Mouse (Mus musculus) liver, embryonic 14.5 days (tissue): ENCODE measurements around the gene Dpp6. TPM values are rescaled to one million over a fixed set of nuclear protein-coding genes. Genes with fewer than 3 reads are reported as not detected.

Experiments
- ATAC-seq: fragments of 200-750 bp; cut with Nextera tagmentation; 2 replicates; pipeline ENCODE4 v1.8.0; 2017; ENCODE audit warnings: moderate number of reproducible peaks, mild to moderate bottlenecking, moderate library complexity; ENCODE audit not compliant: insufficient read depth
- DNase-seq, 3 experiments: peaks; one replicate each; pipeline ENCODE4 v3.0.0-alpha.2; 2012 to 2013; ENCODE audit warnings: low read depth in 3 of 3, low spot score in 3 of 3
- H3K27ac ChIP-seq: fragments of 300-500 bp; sonication (generic); 2 replicates; pipeline ENCODE4 v1.5.1; 2014; ENCODE audit warnings: moderate library complexity, mild to moderate bottlenecking, control low read depth, inconsistent platforms
- H3K27me3 ChIP-seq: fragments of 300-500 bp; sonication (generic); 2 replicates; pipeline ENCODE4 v1.6.1; 2014; ENCODE audit warnings: mild to moderate bottlenecking, low read length, moderate library complexity; ENCODE audit not compliant: control insufficient read depth, insufficient read depth
- H3K36me3 ChIP-seq: fragments of 300-500 bp; sonication (generic); replicated peaks from 2 replicates; pipeline ENCODE4 v1.6.1; 2014; ENCODE audit warnings: low read depth; ENCODE audit not compliant: control insufficient read depth, insufficient read depth
- H3K4me1 ChIP-seq, 2 experiments: fragments of 200-500 bp in 1 of 2; fragments of 300-500 bp in 1 of 2; sonication (generic) in 1 of 2; replicated peaks; 2 replicates each; pipeline ENCODE4 v1.6.1; 2012 to 2014; ENCODE audit warnings: antibody characterized with exemption in 1 of 2, inconsistent platforms in 1 of 2, low read length in 1 of 2; ENCODE audit not compliant: control insufficient read depth in 2 of 2, insufficient read depth in 2 of 2
- H3K4me2 ChIP-seq: fragments of 300-500 bp; sonication (generic); 2 replicates; pipeline ENCODE4 v1.6.1; 2014; ENCODE audit warnings: low read depth, mild to moderate bottlenecking, control low read depth, moderate library complexity
- H3K4me3 ChIP-seq, 2 experiments: fragments of 200-500 bp in 1 of 2; fragments of 300-500 bp in 1 of 2; sonication (generic) in 1 of 2; 2 replicates each; pipeline ENCODE4 v1.5.1; 2012 to 2014; ENCODE audit warnings: low read depth in 2 of 2, low read length in 2 of 2, mild to moderate bottlenecking in 2 of 2, control low read depth in 1 of 2, inconsistent platforms in 1 of 2, moderate library complexity in 1 of 2; ENCODE audit not compliant: insufficient read depth in 1 of 2
- H3K9ac ChIP-seq: fragments of 300-500 bp; sonication (generic); replicated peaks from 2 replicates; pipeline ENCODE4 v1.6.1; 2014; ENCODE audit warnings: mild to moderate bottlenecking, control low read depth, moderate library complexity
- H3K9me3 ChIP-seq: fragments of 300-500 bp; sonication (generic); 2 replicates; pipeline ENCODE4 v1.6.1; 2016; ENCODE audit warnings: low read length, mixed read lengths; ENCODE audit not compliant: control insufficient read depth
- CTCF ChIP-seq: IDR thresholded peaks from 2 replicates; pipeline ENCODE4 v1.5.1; 2016; ENCODE audit warnings: antibody characterized with exemption, low read depth, control low read depth
- EP300 ChIP-seq: IDR thresholded peaks from 2 replicates; pipeline ENCODE4 v1.6.1; 2016; ENCODE audit warnings: antibody characterized with exemption, low read depth
- WGBS: fragments of 180-500 bp; shearing (Covaris S2); extraction: QIAGEN DNeasy Blood & Tissue Kit; methylation state at CpG from one replicate; pipeline ENCODE4 v1.1.7; 2014; ENCODE audit not compliant: insufficient replicate concordance; 5-methylcytosine and 5-hydroxymethylcytosine counted together
- polyA plus RNA-seq, 2 experiments: library from polyadenylated mRNA; depleted of rRNA in 1 of 2; stranded (reverse) in 1 of 2; unstranded in 1 of 2; fragments of >200 nt; fragmentation: Nextera tagmentation in 1 of 2; extraction: Ambion mirVana in 1 of 2; gene quantifications; 2 replicates each; pipeline versions ENCODE4 v1.2.1 to v1.2.3; 2012 to 2014

Dpp6 gene
- polyA plus RNA-seq, 2 experiments: 0.30 to 0.48 TPM

GRCm38 (mm10) chr5:27051250-27051649 lies 234.2 kb downstream of the Dpp6 start:
- 28% methylated on average over 3 of the region's 3 CpGs for WGBS
- Histone ChIP-seq H3K36me3 (no peaks in the 10 kb centered on the region), H3K27me3 (peaks cover 7% of the 10 kb centered on the region), H3K9ac (no peak overlapping the region), H3K4me1 (no peaks in the 10 kb centered on the region), H3K4me2 (no peak overlapping the region), H3K4me3 (no peak overlapping the region), H3K27ac (no peak overlapping the region), H3K9me3 (no peaks in the 10 kb centered on the region)
- TF ChIP-seq EP300 (no peak), CTCF (no peak)
- ATAC-seq: no peak
- DNase-seq: no peak

- Histone ChIP-seq H3K36me3 (no peaks in the 10 kb centered on the region), H3K4me2 (no peak overlapping the region), H3K27me3 (peaks cover 7% of the 10 kb centered on the region), H3K4me3 (no peak overlapping the region), H3K9me3 (no peaks in the 10 kb centered on the region), H3K4me1 (no peaks in the 10 kb centered on the region), H3K27ac (no peak overlapping the region), H3K9ac (no peak overlapping the region)
- TF ChIP-seq EP300 (no peak), CTCF (no peak)
- ATAC-seq (no peak), DNase-seq (no peak)
- WGBS: 24% methylated on average over 2 of the region's 2 CpGs
Measured at GRCm38 (mm10) chr5:27052441-27052840, 235.4 kb downstream of the Dpp6 start.

- 40% methylated on average over 5 of the region's 5 CpGs for WGBS
- no peak for DNase-seq
Measured at GRCm38 (mm10) chr5:27056436-27056835, 239.4 kb downstream of the Dpp6 start.

GRCm38 (mm10) chr5:27060114-27060513 lies 243.1 kb downstream of the Dpp6 start:
- ATAC-seq: no peak
- Histone ChIP-seq H3K4me2 (no peak overlapping the region), H3K36me3 (no peaks in the 10 kb centered on the region), H3K9ac (no peak overlapping the region), H3K4me3 (no peak overlapping the region), H3K27me3 (no peaks in the 10 kb centered on the region), H3K4me1 (no peaks in the 10 kb centered on the region), H3K27ac (no peak overlapping the region), H3K9me3 (no peaks in the 10 kb centered on the region)
- DNase-seq: no peak
- 57% methylated on average over 4 of the region's 4 CpGs for WGBS
- TF ChIP-seq EP300: no peak
- no peak for TF ChIP-seq CTCF

More at GRCm38 (mm10) chr5:27056436-27056835, 239.4 kb downstream of the Dpp6 start:
- H3K4me3 ChIP-seq: no peak overlapping the region
- no peak overlapping the region for H3K9ac ChIP-seq
- no peaks in the 10 kb centered on the region for H3K4me1 ChIP-seq
- no peaks in the 10 kb centered on the region for H3K27me3 ChIP-seq
- no peaks in the 10 kb centered on the region for H3K9me3 ChIP-seq
- no peaks in the 10 kb centered on the region for H3K36me3 ChIP-seq
- no peak for TF ChIP-seq EP300
- TF ChIP-seq CTCF: no peak
- ATAC-seq: no peak
- no peak overlapping the region for H3K27ac ChIP-seq
- H3K4me2 ChIP-seq: no peak overlapping the region

GRCm38 (mm10) chr5:27063871-27064270 lies 246.9 kb downstream of the Dpp6 start:
- Histone ChIP-seq H3K9ac (no peak overlapping the region), H3K4me3 (no peak overlapping the region), H3K27me3 (no peaks in the 10 kb centered on the region), H3K36me3 (no peaks in the 10 kb centered on the region), H3K9me3 (no peaks in the 10 kb centered on the region), H3K4me1 (no peaks in the 10 kb centered on the region), H3K4me2 (no peak overlapping the region), H3K27ac (no peak overlapping the region)
- WGBS: 32% methylated on average over 1 of the region's 1 CpGs
- DNase-seq: no peak
- TF ChIP-seq CTCF: no peak
- TF ChIP-seq EP300: no peak
- no peak for ATAC-seq
